Mouse (Mus musculus) gonadal fat pad, adult 2 months (tissue): ENCODE measurements at regions not wholly inside any gene's neighbourhood (a gene's known extent, or its start where the extent isn't known, plus 50 kb on each side); places are given as distances from the start of the nearest gene placed in this dataset.
"Not testable (repeated sequence)": the region's sequence is repeated elsewhere in the genome, so short reads cannot be mapped to it uniquely, and the experiment has no call there.

Source experiments
- DNase-seq: peaks from one replicate; pipeline ENCODE4 v3.0.0-alpha.2; 2012; ENCODE audit warnings: low read depth

DNA sequence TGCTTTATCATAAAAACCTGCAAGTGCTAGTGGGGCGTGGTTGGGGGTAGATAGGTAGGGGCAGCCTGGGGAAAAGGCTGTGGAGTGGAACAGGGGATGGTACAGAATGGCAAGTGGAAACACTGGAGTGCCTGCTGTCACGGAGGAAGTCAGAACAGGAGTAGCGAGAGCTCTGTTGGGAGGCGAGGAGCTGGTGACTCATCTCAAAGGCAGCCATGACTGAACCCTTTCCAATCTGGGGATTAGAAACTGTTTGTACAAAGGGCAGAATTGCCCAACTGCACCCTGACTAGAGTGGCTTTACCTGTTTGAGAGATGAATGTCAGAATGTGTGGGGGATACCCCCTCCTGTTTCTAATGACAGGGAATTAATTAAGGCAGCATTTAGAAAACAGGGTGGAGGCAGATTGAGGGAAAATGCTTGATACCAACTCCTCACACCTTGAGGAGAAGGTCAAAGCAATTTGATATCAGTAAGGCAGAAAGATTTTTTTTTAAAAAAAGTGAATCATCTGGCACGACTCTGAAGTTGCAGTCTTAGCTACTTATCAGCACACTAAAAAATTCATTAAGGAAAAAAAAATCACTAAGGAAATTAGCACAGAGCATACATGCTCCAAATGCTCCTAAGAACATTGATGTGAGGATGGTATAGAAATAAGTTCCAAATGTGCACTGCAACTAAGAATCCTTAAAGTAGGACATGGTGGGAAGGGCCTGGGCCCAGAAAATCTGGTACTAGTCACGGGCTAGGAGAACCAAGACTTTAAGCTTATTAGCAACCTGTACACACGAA, 54.7 kb upstream of the Usp25 start:
- DNase-seq: peak; percentile 91

DNA sequence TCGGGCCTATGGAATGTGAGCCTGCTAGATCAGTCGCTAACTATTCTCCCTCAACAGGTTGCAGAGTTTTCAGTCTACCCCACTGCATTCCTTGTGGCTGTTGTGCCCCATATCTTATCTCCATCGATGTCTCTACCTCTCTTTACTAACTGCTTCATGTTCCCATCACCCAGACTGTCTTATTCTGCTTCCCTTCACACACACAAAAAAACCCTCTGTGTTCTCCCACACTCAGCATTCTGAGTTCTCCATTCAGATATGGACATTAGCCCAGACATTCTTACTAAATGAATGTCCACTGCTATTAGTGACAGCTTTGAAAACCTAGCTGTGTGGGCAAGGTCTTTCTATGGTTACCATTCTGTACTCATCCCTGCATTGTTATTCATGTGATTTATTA, 56.0 kb upstream of the Usp25 start:
- no peak for DNase-seq

DNA sequence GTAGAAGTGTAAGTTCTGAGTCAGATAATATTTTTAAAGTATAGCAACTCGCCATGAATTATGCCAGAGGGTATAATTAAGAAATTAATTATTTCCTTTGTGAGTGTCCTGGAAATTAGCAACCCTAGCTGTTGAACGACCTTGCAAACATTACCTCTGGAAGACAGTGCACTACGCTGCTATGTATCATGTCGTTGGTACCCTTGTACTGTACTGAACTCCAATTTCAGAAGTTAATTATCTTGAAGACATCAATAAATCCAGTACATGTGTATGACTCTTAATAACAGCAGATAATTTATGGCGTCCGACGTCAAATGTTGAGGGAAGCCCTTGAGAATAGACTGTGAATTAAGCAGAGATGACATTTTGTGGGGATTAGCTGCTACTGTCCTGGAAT, 56.4 kb upstream of the Usp25 start:
- DNase-seq: no peak

DNA sequence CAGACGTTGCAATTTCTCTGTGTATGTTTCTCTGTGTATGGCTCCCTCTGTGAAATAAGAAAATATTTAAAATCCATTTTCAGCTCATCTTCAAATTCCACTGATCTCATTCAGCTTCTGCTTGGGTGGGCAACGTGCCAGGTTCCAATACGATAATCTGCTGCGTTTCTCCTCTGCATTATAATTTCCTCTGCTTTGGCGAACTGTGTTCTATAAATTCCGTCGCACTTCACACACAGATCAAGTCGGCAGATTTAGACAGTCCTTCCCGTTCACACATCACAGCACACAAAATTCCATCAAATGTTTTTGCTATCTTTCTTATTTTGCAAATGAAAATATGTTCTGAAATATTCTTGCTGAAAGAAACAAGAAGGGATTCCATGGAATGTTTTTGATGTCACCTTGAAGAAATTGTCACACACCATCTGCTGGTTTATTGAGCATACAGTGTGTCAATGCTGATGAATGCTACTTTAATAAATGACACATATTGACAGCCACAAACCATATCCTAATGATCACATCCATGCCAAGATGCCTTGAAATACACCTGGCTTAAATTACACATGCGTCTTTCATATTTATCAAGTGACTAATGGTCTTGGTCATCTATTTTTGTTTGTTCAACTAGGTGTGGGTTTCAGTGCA, 62.5 kb upstream of the Usp25 start:
- DNase-seq: no peak

DNA sequence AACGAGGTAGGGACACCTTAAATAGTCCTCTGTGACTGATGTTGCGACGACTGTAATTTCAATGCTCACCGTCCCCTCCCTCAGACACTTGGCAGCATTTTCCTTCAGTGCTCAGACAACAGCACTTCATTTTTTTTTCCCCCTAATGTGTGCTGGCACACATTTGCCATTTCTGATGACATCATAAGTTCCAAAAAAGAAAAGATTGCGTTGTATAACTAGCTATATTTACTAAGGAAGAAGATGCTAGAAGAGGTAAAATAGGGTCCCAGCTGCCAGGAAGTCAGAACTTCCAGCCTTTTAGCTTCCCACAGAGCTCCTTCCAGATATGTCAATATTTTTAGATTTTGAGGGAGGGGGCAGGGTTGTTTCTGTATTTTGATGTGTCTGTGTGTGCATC, 66.5 kb upstream of the Usp25 start:
- no peak for DNase-seq

DNA sequence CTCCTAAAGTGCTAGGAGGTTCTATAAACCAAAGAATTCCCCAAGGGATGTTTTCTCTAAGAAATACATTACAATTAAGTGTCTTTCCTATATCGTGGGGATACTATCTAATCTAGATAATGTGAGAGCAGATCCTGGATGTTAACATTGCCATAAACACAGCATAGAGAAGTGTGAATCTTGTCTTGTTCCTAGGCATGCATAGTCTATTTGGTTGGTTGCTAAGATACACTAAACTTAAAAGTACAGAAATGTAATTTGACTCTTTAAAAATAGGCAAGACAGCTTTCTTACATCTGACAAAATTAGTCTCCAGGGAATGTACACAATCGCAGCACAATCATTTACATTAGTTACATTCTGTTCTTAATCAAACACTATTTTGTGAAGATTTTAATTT, 75.4 kb upstream of the Usp25 start:
- DNase-seq: no peak

DNA sequence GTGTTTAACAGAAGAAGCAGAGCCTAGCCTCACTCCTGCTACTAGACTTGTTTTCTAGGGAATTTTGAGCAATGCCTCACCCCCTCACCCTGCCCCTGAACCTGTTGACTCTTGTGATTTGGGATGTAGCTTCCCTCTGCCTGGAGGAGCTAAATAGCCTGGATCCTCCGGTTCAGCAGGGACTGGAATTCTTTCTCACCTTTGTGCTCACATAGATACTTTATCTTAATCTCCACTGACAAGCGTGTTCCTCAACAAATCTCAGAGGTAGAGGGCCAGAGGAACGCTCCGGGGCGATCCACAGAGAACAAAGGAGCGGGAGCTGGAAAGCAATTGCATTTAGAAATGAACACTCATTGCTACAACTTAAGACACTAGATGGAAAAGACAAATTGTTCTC, 85.6 kb upstream of the Usp25 start:
- DNase-seq: peak; percentile 93

DNA sequence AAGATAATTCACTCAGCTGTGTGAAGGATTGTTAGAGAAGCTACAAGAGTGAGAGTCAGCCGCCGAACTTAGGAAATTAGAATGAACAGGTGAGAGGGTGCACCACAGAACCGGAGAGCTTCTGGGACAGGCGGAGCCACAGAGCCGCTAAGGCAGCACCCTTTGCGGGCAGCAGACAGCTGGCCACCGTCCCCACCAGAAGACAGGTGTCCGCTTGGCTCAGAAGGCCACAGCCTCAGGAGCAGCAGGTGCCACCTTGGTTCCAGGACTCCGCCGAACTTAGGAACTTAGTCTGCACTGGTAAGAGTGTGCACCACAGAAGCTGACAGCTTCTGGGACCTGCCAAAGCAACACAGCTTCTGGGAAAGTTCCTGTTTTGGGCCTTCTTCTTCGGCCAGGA, 93.4 kb upstream of the Usp25 start:
- DNase-seq: not testable (repeated sequence)

DNA sequence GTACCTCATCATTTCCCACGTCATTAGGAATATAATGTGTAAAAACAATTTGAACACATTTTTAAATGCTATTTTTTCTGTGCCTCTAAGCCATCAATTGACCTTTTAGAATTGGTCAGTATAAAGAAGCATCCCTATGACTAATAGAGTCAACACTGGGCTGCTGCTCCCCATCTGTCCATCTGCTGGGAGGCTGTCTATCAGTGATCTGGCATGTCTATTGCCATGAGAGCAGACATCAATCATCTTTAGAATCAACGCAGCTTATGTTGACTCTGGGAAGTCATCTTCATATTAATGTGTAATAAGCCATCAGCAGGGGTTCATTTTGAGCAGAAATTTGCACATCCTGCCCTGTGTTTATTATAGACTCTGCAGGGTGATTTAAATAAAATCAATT, 94.9 kb upstream of the Usp25 start:
- DNase-seq: no peak

DNA sequence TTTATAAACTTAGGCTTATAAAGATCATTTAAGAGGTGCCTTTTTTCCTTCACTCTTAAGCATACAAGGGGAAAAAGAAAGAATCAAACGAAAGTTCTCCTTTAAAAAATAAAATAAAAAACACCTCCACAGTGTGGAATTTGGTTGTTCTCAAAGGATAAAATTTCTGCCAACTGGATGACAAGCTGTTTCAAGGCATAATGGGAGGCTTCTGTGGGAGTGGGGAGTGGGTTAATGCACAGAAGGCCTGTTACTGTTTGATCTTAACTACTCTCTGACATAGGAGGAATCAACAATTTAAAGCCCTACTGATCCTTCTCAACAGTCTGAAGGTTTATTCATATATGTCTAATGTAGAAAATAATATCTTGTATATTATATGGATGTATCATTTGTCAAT, 99.2 kb upstream of the Usp25 start:
- DNase-seq: no peak

DNA sequence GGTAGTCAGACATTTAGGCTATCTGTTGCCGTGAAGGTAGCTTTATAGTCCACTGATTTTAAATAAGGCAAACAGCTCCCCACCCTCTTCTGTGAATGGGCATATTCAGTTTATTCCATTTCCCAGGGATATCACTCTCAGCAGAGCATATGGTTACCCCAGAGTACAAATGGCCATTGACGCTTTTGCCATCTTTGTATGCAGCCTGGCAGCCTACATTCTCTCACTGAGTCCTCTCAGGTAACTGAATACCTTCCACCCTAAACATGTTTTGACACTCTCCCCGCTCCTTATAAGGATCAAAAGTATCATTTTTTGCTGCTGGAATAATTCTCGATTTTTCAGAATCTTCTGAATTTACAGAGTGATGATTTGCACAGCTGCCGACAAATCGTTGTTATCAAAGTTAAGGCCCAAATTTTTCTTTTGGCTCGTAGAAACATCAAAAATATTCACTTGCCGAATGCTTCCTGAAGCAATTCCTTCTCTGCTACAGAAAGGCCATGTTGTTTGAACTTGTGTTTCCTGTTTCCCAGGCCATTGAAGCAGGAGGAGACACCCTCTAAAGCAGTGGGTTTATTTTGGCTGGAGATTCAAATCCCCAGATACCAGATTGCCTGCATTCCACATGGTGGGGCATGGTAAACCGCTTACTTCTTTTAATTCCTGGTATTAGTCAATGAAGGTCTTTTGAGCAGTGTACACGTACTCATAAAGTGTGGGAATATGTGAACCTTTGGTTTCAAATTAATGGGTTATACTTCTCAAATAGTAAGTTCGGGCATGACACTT, 108.1 kb upstream of the Usp25 start:
- no peak for DNase-seq

DNA sequence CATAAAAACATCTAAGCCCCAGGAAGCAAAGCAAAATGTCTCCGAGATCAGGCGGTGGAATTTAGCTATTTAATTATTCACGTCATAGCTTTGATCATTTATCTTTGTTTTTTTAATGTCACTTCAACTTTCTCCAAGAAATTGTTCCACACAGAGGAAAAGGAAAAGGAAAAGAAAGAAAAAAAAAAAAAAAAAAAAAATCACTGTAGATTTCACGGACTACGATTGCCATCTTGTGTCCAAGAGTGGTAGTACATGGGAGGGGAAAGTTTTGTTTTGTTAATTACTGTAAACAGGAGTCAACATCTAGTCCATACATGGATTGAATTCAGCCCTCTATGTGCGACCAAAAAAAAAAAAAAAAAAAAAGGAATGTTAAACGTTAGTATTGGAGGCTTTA, 114.4 kb upstream of the Usp25 start:
- DNase-seq: no peak

DNA sequence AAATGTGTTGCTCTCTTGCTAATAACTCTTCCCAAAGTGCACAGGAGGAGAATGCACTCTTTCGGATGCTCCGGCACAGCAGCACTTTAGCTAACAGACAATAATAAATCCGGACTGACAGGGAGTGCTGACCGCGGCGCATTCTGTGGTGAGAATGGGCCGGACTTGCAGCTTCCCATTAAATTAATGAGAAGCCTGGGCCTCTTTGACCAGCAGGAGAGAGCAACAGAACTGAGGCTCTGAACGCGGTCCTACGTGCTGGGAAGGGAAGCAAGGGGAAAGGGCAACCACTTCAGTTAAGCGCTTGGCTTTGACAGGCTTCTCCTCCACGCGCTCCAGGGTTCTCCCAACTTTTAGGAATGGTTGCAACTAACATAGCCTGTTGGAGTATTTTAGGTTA, 117.2 kb upstream of the Usp25 start:
- no peak for DNase-seq

DNA sequence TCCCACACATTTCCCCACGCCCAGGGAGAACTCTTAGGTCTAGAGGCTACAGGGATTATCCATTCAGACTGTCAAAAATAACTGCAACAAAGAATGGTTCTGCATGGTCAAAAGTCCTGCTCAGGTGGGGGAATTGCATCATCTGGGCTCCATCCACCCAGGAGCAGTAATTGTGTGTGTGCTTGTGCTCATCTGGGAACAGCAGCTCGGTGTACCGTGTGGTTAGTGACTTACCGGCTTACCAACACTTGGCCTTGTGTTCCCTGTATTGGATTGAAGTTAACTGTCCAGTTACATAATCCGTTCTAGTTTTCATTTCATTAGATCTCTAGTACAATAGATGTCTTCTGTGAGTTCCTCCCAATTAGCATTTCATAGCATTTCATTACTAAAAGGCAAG, 117.7 kb upstream of the Usp25 start:
- peak; percentile 46 for DNase-seq

DNA sequence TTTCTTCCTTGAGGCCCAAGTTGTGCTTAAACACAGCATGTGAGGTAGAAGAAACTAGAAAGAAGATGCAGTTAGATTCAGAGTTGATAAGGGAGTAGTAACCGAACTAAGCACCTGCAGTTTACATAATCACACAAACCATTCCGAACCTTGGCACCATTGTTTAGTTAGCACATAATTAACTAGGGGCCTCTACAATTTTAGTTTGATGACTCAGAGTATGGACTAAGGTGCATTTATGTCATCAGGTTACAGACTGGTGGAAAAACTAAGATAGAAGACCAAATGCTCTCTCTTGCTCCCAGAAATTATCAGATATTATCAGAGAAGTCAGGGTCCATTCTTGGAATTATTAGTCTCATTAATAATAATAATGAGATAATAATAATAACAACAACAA, 134.9 kb upstream of the Usp25 start:
- no peak for DNase-seq

DNA sequence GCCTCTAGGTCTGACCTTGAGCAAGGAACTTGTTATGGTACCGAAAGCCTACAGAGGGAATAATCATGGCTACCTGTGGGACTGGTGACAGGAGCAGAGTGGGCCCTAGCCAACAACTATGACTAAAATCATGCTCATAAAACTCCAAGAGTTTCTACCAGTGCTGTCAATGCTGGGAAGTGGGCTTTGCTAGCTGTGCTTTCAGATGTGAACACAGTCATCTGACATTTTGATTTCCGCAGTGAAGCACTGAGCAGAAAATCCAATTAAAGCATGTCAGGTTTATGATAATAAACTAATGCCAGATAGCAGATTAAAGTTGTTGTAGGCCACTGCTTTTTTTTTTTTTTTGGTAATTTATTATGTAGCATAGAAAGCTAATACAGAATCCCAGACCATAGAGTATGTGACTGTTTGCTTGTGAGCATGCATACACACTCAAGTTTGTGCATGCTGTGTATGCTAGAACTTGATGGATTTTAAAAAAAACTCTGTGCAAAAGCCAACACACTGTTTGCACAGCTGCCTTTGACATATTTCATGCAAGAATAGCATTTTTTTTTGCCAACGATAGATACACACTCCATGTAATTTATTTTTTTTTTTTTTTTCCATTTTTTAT, 138.0 kb upstream of the Usp25 start:
- no peak for DNase-seq

DNA sequence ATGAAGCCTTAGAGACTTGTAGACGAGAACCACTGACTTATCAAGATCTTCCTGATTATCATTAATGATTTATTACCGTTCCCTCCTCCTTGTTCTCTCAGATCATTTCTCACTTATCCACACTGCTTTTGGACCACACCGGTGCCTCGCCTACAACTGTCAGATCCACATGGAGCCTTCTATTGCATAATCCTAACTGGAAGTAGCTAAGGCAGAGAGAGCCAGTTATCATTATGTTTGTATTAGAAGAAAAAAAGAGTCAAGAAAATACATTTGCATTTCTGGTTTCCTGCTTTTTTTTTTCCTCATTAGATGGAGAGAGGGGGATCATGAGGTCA, 147.1 kb upstream of the Usp25 start:
- DNase-seq: no peak

DNA sequence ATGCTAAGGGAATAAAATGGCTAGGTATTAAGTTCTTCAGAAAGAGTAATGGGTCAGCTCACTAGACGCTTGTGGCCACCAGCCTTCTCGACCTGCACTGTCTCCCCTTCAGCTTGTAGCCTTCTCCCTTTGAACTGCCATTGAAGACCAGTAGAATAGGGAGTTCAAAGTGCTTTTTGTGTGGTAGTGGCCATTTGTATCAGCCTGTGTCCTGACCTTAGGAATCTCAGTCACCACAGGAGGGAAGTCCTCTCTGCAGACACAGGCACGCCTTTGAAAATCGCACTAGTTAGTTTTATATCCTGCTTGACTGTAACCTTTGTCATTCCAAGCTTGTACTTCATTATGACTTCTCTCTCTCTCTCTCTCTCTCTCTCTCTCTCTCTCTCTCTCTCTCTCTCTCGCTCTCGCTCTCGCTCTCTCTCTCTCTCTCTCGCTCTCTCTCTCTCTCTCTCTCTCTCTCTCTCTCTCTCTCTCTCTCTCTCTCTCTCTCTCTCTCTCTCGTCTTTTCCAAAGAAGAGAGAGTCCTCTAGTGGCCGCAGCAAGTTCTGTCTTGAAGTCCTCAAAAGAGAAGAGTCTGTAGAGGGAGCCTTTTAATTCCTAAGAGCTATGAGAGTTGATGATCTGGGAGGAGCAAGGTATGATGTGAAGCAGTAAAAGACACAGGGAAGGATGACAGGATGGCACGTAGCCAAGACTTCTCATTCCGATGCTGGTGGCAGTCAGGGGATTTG, 147.6 kb upstream of the Usp25 start:
- no peak for DNase-seq

DNA sequence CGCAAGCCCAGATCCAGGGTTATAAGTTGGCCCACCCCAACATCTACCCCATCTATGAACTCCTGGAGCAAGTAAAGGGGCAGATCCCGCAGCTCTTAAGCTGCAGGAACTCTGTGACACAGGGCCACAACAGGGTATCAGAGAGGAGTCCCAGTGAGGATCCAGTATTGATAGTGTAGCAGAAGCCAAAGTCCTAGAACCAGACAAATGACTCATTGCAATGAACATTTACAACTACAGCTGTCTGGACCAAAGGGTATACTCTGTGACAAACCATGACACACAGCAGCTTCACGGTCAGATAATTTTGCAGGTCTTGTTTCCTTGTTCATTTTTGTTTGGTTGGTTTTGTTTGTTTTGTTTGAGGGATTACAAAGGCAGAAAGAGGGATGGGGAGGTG, 149.1 kb upstream of the Usp25 start:
- DNase-seq: no peak

DNA sequence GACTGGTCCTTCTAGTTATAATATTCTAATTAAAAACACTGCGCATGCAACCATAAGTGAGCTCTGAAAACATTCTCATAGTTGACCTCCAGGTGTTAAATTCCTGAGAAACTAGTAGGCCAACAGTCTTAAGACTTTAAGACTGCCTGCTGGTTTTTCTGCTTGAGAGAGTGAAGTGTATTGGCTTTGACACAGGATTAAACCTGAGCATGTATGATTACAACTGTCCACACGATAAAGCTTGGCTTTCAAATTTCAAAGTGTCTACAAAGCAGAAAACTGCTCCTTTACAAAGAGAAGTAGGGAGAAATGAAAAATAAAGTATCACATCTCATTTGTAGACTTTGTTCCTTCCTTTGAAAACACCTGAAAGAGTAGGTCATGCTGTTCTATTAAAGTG, 157.7 kb upstream of the Usp25 start:
- no peak for DNase-seq

DNA sequence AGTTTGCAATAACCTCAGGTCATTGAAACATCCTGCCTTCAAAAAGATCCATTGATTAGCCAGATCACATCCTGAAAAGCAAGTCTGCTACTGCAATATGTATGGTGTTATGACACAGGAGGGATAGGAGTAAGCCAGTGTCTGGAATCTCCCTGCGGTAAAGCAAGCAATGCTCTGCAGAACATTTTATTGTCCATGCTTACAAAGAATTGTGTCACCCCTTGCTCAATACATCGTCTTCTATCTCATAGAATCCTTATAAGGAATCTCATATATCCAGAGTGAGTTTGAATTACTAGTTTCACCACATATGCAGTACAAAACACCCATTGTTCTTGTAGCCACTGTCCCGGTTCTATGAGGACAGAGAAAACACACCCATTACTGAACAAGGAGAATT, 162.1 kb upstream of the Usp25 start:
- DNase-seq: peak; percentile 93

DNA sequence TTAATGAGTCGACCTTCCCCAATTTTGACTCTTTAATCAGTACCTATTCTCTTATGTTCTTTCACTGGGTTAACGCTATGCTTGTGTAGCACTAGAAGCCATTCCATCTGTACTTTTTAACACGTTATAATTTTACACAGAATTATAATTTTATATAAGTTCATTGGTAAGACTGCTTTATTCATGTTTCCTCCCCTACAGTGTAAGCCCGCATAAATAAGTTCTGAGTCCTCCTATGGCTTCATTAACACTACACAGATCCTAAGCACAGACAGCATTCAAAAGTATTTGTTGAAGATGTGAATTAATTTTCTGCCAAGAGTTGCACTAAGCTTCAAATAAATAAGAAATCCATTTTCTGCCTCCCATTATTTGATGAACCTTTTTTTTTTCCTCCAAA, 176.1 kb upstream of the Usp25 start:
- no peak for DNase-seq
